Mouse (Mus musculus) right cerebral cortex, adult 2 months (tissue): ENCODE measurements at regions not wholly inside any gene's neighbourhood (a gene's known extent, or its start where the extent isn't known, plus 50 kb on each side); places are given as distances from the start of the nearest gene placed in this dataset.
A peak's percentile ranks its signal among the peaks of the same experiment; 100 is the strongest.

Experiments
- DNase-seq, 2 experiments: peaks; one replicate each; pipeline ENCODE4 v3.0.0; 2021 to 2022; ENCODE audit warnings: low spot score in 2 of 2

- DNase-seq, result peak in 1 of 2 experiments; percentile 5
Observed at GRCm38 (mm10) chr10:115664567-115664966, 77.0 kb upstream of the Lgr5 start.

GRCm38 (mm10) chr10:115676661-115677060 is 89.1 kb upstream of the Lgr5 start:
- no peak for DNase-seq

- no peak for DNase-seq
Observed at GRCm38 (mm10) chr10:115681115-115681514, 93.5 kb upstream of the Lgr5 start.

GRCm38 (mm10) chr10:115691939-115692338 is 104.4 kb upstream of the Lgr5 start:
- DNase-seq, result no peak

GRCm38 (mm10) chr10:115693986-115694833 is 106.6 kb upstream of the Lgr5 start:
- DNase-seq, result no peak

GRCm38 (mm10) chr10:115702358-115702757 is 114.3 kb upstream of the Tspan8 start:
- no peak for DNase-seq

- no peak for DNase-seq
Observed at GRCm38 (mm10) chr10:115708623-115709022, 108.0 kb upstream of the Tspan8 start.

GRCm38 (mm10) chr10:115713896-115714295 is 102.7 kb upstream of the Tspan8 start:
- DNase-seq, result no peak

- no peak for DNase-seq
Observed at GRCm38 (mm10) chr10:115716178-115716577, 100.5 kb upstream of the Tspan8 start.

GRCm38 (mm10) chr10:115717064-115717463 is 99.6 kb upstream of the Tspan8 start:
- DNase-seq, result no peak

GRCm38 (mm10) chr10:115722589-115722988 is 94.0 kb upstream of the Tspan8 start:
- no peak for DNase-seq

GRCm38 (mm10) chr10:115742634-115743347 is 73.8 kb upstream of the Tspan8 start:
- DNase-seq, result no peak

GRCm38 (mm10) chr10:115749844-115750243 is 66.8 kb upstream of the Tspan8 start:
- no peak for DNase-seq

- no peak for DNase-seq
Observed at GRCm38 (mm10) chr10:115750250-115750649, 66.4 kb upstream of the Tspan8 start.

GRCm38 (mm10) chr10:115758667-115759066 is 58.0 kb upstream of the Tspan8 start:
- no peak for DNase-seq
